Mouse (Mus musculus) cerebellum, postnatal 36 days (tissue): Measurements from ENCODE around the gene Tmem253.
"Not testable (repeated sequence)": the region's sequence is repeated elsewhere in the genome, so short reads cannot be mapped to it uniquely, and the experiment has no call there.

ENCODE experiments used
- DNase-seq, 2 experiments: peaks; one replicate each; pipeline ENCODE4 v3.0.0; 2021 to 2022; ENCODE audit warnings: mixed read lengths in 2 of 2

The Tmem253 gene

GRCm38 (mm10) chr14:52022244-52022708 lies 6.8 kb downstream of the Tmem253 start:
- no peak for DNase-seq

GRCm38 (mm10) chr14:52022709-52023459 lies 7.4 kb downstream of the Tmem253 start:
- peak; percentile 88 to 89 for DNase-seq

GRCm38 (mm10) chr14:52024133-52024532 lies 8.7 kb downstream of the Tmem253 start:
- DNase-seq = no peak

GRCm38 (mm10) chr14:52026342-52026741 lies 10.9 kb downstream of the Tmem253 start:
- no peak for DNase-seq

- no peak for DNase-seq
Observed at GRCm38 (mm10) chr14:52035926-52036325, 20.5 kb downstream of the Tmem253 start.

GRCm38 (mm10) chr14:52039332-52039731 lies 23.9 kb downstream of the Tmem253 start:
- no peak for DNase-seq

- not testable (repeated sequence) for DNase-seq
Observed at GRCm38 (mm10) chr14:52042359-52042758, 26.9 kb downstream of the Tmem253 start, which contains the start of gene Olfr221. TSS of gene Olfr221 (minus strand) at chr14:52042459.

GRCm38 (mm10) chr14:52043446-52043845 lies 28.0 kb downstream of the Tmem253 start:
- DNase-seq = no peak

GRCm38 (mm10) chr14:52044901-52045678 lies 29.6 kb downstream of the Tmem253 start:
- DNase-seq = peak; percentile 62 to 64

GRCm38 (mm10) chr14:52045966-52046565 lies 30.6 kb downstream of the Tmem253 start:
- DNase-seq = no peak

- DNase-seq = not testable (repeated sequence)
Observed at GRCm38 (mm10) chr14:52052720-52053119, 37.3 kb downstream of the Tmem253 start.

- DNase-seq = peak; percentile 33 to 53
Observed at GRCm38 (mm10) chr14:52059982-52060381, 44.5 kb downstream of the Tmem253 start.

GRCm38 (mm10) chr14:52060800-52061199 lies 45.3 kb downstream of the Tmem253 start:
- peak; percentile 97 to 99 for DNase-seq

GRCm38 (mm10) chr14:52061798-52062197 lies 46.3 kb downstream of the Tmem253 start:
- DNase-seq = peak; percentile 48 to 49

- no peak for DNase-seq
Observed at GRCm38 (mm10) chr14:52066135-52066534, 50.7 kb downstream of the Tmem253 start.
